Mouse (Mus musculus) heart, adult 2 months (tissue): ENCODE measurements around the gene Aldh2. TPM values are rescaled to one million over a fixed set of nuclear protein-coding genes. Genes with fewer than 3 reads are reported as not detected.

ENCODE experiments used
- DNase-seq, 2 experiments: peaks; one replicate each; pipeline ENCODE4 v3.0.0; 2021
- H3K27ac ChIP-seq: fragments of 200-600 bp; 2 replicates; pipeline ENCODE4 v1.8.1; 2022
- H3K27me3 ChIP-seq: fragments of 200-500 bp; 2 replicates; pipeline ENCODE4 v1.6.1; 2012; ENCODE audit warnings: mild to moderate bottlenecking, low read length, inconsistent platforms, mixed read lengths; ENCODE audit not compliant: control insufficient read depth, insufficient read depth
- H3K36me3 ChIP-seq: fragments of 200-500 bp; 2 replicates; pipeline ENCODE4 v1.6.1; 2012; ENCODE audit warnings: low read length, inconsistent platforms; ENCODE audit not compliant: control insufficient read depth, insufficient read depth
- H3K4me1 ChIP-seq: fragments of 200-500 bp; 2 replicates; pipeline ENCODE4 v1.6.1; 2011; ENCODE audit warnings: low read length; ENCODE audit not compliant: control insufficient read depth, insufficient read depth
- H3K4me3 ChIP-seq: fragments of 200-600 bp; 2 replicates; pipeline ENCODE4 v1.8.1; 2022
- H3K79me2 ChIP-seq: fragments of 200-500 bp; replicated peaks from 2 replicates; pipeline ENCODE4 v1.6.1; 2012; ENCODE audit warnings: mild to moderate bottlenecking, inconsistent platforms, low read length, moderate library complexity, mixed read lengths; ENCODE audit not compliant: control insufficient read depth, insufficient read depth
- H3K9ac ChIP-seq: fragments of 200-500 bp; 2 replicates; pipeline ENCODE4 v1.6.1; 2012; ENCODE audit warnings: low read depth, mild to moderate bottlenecking, control low read depth, inconsistent platforms, low read length, mixed read lengths
- CTCF ChIP-seq: fragments of 200-600 bp; IDR thresholded peaks from 2 replicates; pipeline ENCODE4 v1.8.1; 2022; ENCODE audit warnings: antibody characterized with exemption, mild to moderate bottlenecking, moderate library complexity
- EP300 ChIP-seq: fragments of 200-500 bp; IDR thresholded peaks from 2 replicates; pipeline ENCODE4 v1.6.1; 2011; ENCODE audit warnings: low read depth, low read length, control low read depth; ENCODE audit not compliant: insufficient read depth
- POLR2A ChIP-seq: fragments of 200-500 bp; IDR thresholded peaks from 2 replicates; pipeline ENCODE4 v1.6.1; 2011; ENCODE audit warnings: mild to moderate bottlenecking, low read depth, low read length, control low read depth; ENCODE audit not compliant: insufficient read depth
- WGBS: fragments of 180-500 bp; shearing (Covaris S2); methylation state at CpG from one replicate; pipeline ENCODE4 v1.1.7; 2018; 5-methylcytosine and 5-hydroxymethylcytosine counted together
- intact Hi-C: fragments of 180-260 bp; cut with DNase I; formaldehyde crosslinking; loops from one replicate; pipeline ENCODE4 v1.15.1; 2025
- polyA plus RNA-seq: library from polyadenylated mRNA; depleted of rRNA; stranded (reverse); fragments of >200 nt; gene quantifications from 2 replicates; pipeline ENCODE4 v1.2.3, GENCODE M21; 2012
- total RNA-seq, 2 experiments: library from RNA; stranded (reverse); gene quantifications; 2 replicates each; pipeline ENCODE4 v1.2.3; 2021

Gene Aldh2
- total and polyA plus RNA-seq, 3 experiments, result 339 to 433 (median 371) TPM

DNA sequence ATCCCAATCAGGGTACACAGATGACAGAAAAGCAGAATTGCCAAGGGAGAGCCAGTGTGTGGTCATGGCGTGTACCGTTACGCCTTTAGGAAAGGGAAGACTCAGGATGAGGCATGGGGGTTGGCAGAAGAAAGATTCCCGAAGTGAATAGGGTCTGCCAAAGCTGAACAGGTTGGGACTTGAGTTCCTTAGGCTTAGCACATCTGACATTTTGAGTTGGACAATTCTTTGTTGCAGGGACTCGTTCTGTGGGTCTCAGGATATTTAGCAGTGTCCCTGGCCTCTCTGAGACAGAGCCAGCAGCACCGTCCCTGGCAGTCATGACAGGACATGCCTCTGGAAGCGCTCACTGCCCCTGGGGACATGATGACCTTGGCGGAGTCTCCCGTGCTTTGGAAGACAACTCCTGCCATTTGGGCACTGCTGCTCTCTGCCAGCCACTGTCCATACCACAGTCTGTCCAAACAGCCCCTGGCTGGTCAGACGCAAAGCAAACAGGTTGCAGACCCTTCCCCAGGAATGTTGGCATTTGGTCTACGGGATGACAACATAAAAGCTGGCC is 16.6 kb downstream of the Aldh2 start:
- Histone ChIP-seq H3K9ac (no peak overlapping the region), H3K27ac (peak overlapping the region; percentile 65), H3K27me3 (no peaks in the 10 kb centered on the region), H3K79me2 (no peaks in the 10 kb centered on the region; the same call in 1 of the 2 replicates), H3K36me3 (peaks cover 3% of the 10 kb centered on the region; the same call in 1 of the 2 replicates), H3K4me3 (no peak overlapping the region), H3K4me1 (peaks cover 4% of the 10 kb centered on the region)
- intact Hi-C loops, result no loop called here
- TF ChIP-seq EP300 (0 out of 2 replicates have a peak, but pooled peaks have one; percentile 44), CTCF (no peak)
- WGBS, result 49% methylated on average over 11 of the region's 11 CpGs
- peak; percentile 57 to 69 for DNase-seq

DNA sequence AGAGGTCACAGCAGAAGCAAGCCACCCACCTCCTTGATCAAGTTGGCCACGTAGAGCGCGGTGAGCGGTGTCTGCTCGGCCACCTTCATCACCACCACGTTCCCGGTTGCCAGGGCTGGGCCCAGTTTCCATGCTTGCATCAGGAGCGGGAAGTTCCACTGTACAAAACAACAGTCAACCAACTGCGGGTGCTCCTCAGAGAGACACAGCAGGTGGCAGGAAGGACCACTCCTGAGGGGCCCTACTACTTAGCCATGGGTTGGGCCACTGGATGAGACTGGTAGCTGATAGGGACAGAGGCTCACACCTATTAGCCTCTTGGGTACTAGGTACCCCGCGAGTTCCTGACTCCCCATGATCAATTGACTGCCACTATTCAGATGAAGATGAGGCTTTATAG is 17.8 kb downstream of the Aldh2 start:
- intact Hi-C loops, result no loop called here

DNA sequence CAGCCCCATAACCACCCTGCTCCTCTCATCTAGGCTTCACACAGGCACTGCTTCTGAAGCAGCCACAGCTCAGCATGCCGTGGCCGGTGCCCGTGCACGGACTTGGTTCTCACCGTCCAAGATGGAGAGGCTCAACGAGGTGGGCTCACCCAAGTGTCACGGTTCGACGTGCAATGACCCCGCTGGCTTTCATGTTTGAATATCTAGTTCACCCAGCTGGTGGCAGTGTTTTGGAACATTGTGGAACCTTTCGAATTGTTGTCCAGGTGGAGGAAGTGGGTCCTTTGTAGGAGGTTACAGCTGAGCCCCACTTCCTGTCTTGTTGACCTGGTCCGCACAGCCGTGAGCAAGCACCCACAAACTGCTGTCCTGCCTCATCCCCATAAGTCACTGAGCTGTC is 19.5 kb downstream of the Aldh2 start:
- Histone ChIP-seq H3K36me3 (peaks cover 3% of the 10 kb centered on the region; the same call in 1 of the 2 replicates), H3K4me1 (peaks cover 4% of the 10 kb centered on the region), H3K4me3 (no peak overlapping the region), H3K27me3 (no peaks in the 10 kb centered on the region), H3K79me2 (no peaks in the 10 kb centered on the region; the same call in 1 of the 2 replicates), H3K9ac (no peak overlapping the region), H3K27ac (no peak overlapping the region)
- no peak for DNase-seq
- no peak for TF ChIP-seq CTCF
- TF ChIP-seq POLR2A, result no peak
- no peak for TF ChIP-seq EP300
- 86% methylated on average over 13 of the region's 13 CpGs for WGBS
- intact Hi-C loops, result no loop called here

More for the DNA sequence above, 17.8 kb downstream of the Aldh2 start:
- TF ChIP-seq EP300 (no peak), CTCF (no peak), POLR2A (no peak)
- Histone ChIP-seq H3K79me2 (no peaks in the 10 kb centered on the region; the same call in 1 of the 2 replicates), H3K27ac (no peak overlapping the region), H3K4me1 (peaks cover 4% of the 10 kb centered on the region), H3K4me3 (no peak overlapping the region), H3K9ac (no peak overlapping the region), H3K36me3 (peaks cover 3% of the 10 kb centered on the region; the same call in 1 of the 2 replicates), H3K27me3 (no peaks in the 10 kb centered on the region)
- 93% methylated on average over 11 of the region's 11 CpGs for WGBS
- DNase-seq, result no peak

DNA sequence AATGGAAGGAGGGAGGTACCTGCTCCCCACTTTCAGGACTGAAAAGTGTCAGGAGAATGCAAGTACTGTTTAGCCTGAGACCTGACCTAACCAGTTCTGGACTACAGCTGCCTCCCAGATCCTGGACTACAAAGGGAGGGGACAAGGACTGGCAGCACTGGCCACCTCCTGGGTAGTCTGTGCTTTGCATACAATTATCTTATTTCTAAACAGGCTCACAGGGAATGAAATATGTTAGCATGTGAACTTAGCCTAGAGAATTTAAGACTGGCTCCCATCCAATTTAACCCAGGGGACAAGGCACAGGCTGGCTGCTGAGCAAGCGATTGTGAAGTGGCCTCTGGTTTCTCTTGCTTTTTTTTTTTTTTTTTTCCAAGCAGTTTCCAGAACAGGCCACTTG is 22.8 kb downstream of the Aldh2 start:
- H3K27me3 ChIP-seq, result no peaks in the 10 kb centered on the region
- DNase-seq, result no peak
- H3K79me2 ChIP-seq, result no peaks in the 10 kb centered on the region
- intact Hi-C loops, result no loop called here
- no peaks in the 10 kb centered on the region for H3K36me3 ChIP-seq
- H3K27ac ChIP-seq, result no peak overlapping the region
- no peaks in the 10 kb centered on the region for H3K4me1 ChIP-seq
- no peak overlapping the region for H3K9ac ChIP-seq
- TF ChIP-seq CTCF (no peak), POLR2A (no peak), EP300 (no peak)
- H3K4me3 ChIP-seq, result no peak overlapping the region
- 59% methylated on average over 1 of the region's 1 CpGs for WGBS

DNA sequence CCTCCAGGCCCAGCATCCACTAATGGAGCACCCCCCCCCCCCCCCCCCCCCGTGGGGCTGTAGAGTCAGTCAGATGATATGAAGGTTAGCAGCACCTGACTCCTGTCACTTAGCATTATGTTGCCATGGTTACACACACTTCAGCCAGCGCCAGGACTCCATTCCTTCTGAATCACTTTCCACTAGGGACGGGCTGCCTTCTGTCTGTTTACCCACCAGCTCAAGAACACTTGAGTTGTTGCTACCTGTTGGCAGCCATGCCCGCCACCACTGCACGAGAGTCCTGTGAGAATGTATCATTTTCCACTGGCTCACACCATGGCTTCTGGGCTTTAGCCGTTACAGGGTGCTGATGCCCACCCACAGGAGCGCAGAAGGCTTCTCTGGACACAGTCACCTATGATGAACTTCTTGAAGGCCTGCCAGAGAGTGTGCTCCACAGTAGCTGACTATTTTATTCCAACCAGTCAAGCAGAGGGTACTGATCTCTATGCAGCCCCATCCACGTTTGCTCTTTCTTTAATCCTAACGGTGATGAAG is 23.7 kb downstream of the Aldh2 start:
- intact Hi-C loops, result no loop called here
- TF ChIP-seq CTCF, result no peak
- no peak for TF ChIP-seq POLR2A
- no peak for TF ChIP-seq EP300

DNA sequence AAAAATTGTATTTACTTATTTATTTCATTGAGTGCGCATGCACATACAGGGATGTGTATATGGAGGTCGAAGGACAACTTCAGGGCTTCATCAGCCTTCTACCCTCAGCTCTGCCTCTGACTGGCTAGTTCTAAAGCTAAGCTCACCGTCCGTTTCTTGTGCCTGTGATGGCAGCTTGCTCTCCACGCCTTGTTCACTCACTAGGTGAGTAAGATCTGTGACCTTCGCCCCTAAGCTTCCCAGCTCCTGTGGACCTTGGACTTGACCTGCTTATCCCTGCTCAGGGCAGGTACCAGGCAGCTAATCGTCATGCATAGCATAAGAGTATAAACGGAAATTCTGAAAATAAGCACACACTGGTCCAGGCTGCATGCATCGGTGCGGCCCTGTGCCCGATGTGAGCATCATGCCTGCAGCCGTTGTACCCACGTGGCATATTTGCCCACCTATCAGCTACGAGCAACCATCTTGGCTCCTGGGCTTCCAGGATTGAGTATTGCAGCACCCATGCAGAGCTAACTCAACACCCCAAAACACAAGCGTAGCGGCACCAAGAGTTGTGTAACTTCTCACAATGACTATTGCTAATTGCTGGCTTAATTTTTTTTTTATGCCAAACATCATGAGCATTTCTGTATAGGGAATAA is 27.5 kb downstream of the Aldh2 start:
- intact Hi-C loops, result no loop called here
- no peak overlapping the region for H3K27ac ChIP-seq
- 92% methylated on average over 16 of the region's 16 CpGs for WGBS

More for the DNA sequence above, 23.7 kb downstream of the Aldh2 start:
- no peak for DNase-seq
- H3K27me3 ChIP-seq, result no peaks in the 10 kb centered on the region
- 84% methylated on average over 9 of the region's 9 CpGs for WGBS
- no peaks in the 10 kb centered on the region for H3K36me3 ChIP-seq
- H3K4me3 ChIP-seq, result no peak overlapping the region
- H3K79me2 ChIP-seq, result no peaks in the 10 kb centered on the region
- no peak overlapping the region for H3K27ac ChIP-seq
- no peak overlapping the region for H3K9ac ChIP-seq
- no peaks in the 10 kb centered on the region; the same call in 1 of the 2 replicates for H3K4me1 ChIP-seq

More for the DNA sequence above, 27.5 kb downstream of the Aldh2 start:
- Histone ChIP-seq H3K79me2 (no peaks in the 10 kb centered on the region), H3K36me3 (no peaks in the 10 kb centered on the region), H3K27me3 (no peaks in the 10 kb centered on the region), H3K4me1 (peaks cover 3% of the 10 kb centered on the region; the same call in 1 of the 2 replicates), H3K4me3 (no peak overlapping the region), H3K9ac (no peak overlapping the region)
- DNase-seq, result no peak
- TF ChIP-seq EP300, result no peak
- TF ChIP-seq CTCF, result no peak
- TF ChIP-seq POLR2A, result no peak
